Mouse (Mus musculus) spleen, adult 12 weeks (tissue): Measurements from ENCODE around the gene Cdk6.

Experiments used
- DNase-seq: peaks from one replicate; pipeline ENCODE4 v3.0.0; 2022; ENCODE audit warnings: low spot score

Gene Cdk6

GRCm38 (mm10) chr5:3483054-3483722 is 141.9 kb downstream of the Cdk6 start:
- DNase-seq, result no peak

- DNase-seq, result no peak
These were observed 145.4 kb downstream of the Cdk6 start for GRCm38 (mm10) chr5:3486579-3487282.

GRCm38 (mm10) chr5:3488146-3488774 is 147.0 kb downstream of the Cdk6 start:
- no peak for DNase-seq

GRCm38 (mm10) chr5:3490358-3490757 is 149.1 kb downstream of the Cdk6 start:
- DNase-seq, result no peak

- no peak for DNase-seq
These were observed 149.8 kb downstream of the Cdk6 start for GRCm38 (mm10) chr5:3491084-3491483.

GRCm38 (mm10) chr5:3491883-3492282 is 150.6 kb downstream of the Cdk6 start:
- no peak for DNase-seq

- DNase-seq, result no peak
These were observed 151.7 kb downstream of the Cdk6 start for GRCm38 (mm10) chr5:3492776-3493636.

GRCm38 (mm10) chr5:3493968-3494367 is 152.7 kb downstream of the Cdk6 start:
- DNase-seq, result no peak

- DNase-seq, result no peak
These were observed 153.3 kb downstream of the Cdk6 start for GRCm38 (mm10) chr5:3494452-3495187.

- no peak for DNase-seq
These were observed 156.2 kb downstream of the Cdk6 start for GRCm38 (mm10) chr5:3497505-3497925.

GRCm38 (mm10) chr5:3500298-3500697 is 159.0 kb downstream of the Cdk6 start:
- DNase-seq, result no peak

GRCm38 (mm10) chr5:3500957-3501563 is 159.8 kb downstream of the Cdk6 start:
- DNase-seq, result no peak

- no peak for DNase-seq
These were observed 160.3 kb downstream of the Cdk6 start for GRCm38 (mm10) chr5:3501564-3502001.

- DNase-seq, result no peak
These were observed 161.5 kb downstream of the Cdk6 start for GRCm38 (mm10) chr5:3502610-3503350.

GRCm38 (mm10) chr5:3503373-3503772 is 162.1 kb downstream of the Cdk6 start:
- no peak for DNase-seq

GRCm38 (mm10) chr5:3503836-3504323 is 162.6 kb downstream of the Cdk6 start:
- no peak for DNase-seq

GRCm38 (mm10) chr5:3504453-3504852 is 163.2 kb downstream of the Cdk6 start:
- no peak for DNase-seq

GRCm38 (mm10) chr5:3505553-3505952 is 164.3 kb downstream of the Cdk6 start:
- DNase-seq, result no peak

- no peak for DNase-seq
These were observed 167.4 kb downstream of the Cdk6 start for GRCm38 (mm10) chr5:3508480-3509381.
